Mouse (Mus musculus) C2C12 (cell line): ENCODE measurements at regions not wholly inside any gene's neighbourhood (a gene's known extent, or its start where the extent isn't known, plus 50 kb on each side); places are given as distances from the start of the nearest gene placed in this dataset.

Experiments used
- CTCF ChIP-seq: IDR thresholded peaks from one replicate; pipeline ENCODE4 v1.5.1; 2011; ENCODE audit not compliant: control insufficient read depth, insufficient read depth, insufficient read length
- FOSL1 ChIP-seq: IDR thresholded peaks from one replicate; pipeline ENCODE4 v1.8.0; 2011; ENCODE audit warnings: mild to moderate bottlenecking, low read length; ENCODE audit not compliant: poor library complexity, insufficient read depth, severe bottlenecking
- MYOG ChIP-seq: IDR thresholded peaks from one replicate; pipeline ENCODE4 v1.6.1; 2011; ENCODE audit not compliant: control insufficient read depth, insufficient read length; ENCODE audit errors: extremely low read depth

DNA sequence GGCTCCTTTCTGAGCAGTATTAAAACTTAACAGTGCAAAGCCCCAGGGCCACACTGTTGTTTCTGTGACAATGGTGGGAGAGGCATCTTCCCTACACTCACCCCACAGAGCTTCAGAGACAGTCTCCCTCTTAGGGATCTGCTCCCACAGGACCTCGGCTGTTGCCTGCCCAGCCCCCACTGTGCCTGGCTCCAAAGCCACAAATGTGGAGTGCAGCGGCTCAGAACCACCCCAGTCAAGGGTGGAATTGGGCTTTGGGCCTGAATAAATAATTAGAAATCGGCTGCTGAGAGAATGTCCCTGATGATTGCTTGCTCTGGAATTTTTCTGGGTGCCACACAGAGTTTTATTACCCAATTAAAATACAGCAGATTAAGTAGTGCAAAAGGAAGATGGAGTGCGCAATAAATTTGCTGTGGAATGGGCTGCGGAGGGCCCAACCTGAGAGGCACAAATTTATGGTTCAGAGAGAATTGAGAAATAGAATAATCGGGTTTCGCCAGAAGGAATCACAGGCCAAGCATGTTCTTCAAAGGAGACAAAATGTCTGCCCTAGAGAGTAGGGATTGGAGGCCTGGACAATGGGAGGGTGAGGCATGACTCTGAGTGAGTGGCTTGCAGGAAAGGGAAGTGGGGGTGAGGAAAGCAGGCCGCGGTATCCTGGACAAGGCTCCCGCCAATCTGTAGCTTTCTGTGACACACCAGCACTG is 56.4 kb downstream of the Cd24a start:
- TF ChIP-seq CTCF (no peak), MYOG (no peak), FOSL1 (no peak)
